Mouse (Mus musculus): ENCODE results near the gene Hsd3b6.
"Not testable (repeated sequence)": the region's sequence is repeated elsewhere in the genome, so short reads cannot be mapped to it uniquely, and the experiment has no call there.

Hsd3b6 gene

GRCm38 (mm10) chr3:98814101-98814670, at the start of gene Hsd3b6:
TSS of gene Hsd3b6 (minus strand) at chr3:98814443.
- DNase-seq = no peak

- DNase-seq = no peak
These were observed 48.6 kb upstream of the Hsd3b6 start for GRCm38 (mm10) chr3:98862800-98863199.

DNA sequence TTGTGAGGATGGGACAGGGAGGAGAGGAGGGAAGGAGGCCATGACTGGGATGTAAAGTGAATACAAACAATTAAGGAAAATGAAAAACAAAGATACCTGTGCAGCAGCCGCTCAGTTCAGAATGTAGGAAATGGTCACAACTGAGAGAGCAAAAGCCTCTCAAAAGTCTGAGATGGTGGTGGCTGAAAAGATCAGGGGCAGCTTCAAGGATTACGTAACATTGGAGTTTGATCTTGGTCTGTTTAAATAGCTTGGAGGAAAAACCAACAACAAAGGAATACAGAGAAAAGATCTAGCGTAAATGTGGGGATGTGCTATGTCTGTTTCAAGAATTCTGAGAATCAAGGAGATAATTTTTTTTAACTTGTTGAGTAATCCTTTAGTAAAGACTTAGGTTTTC, 45.3 kb upstream of the Hsd3b6 start, which contains the start of gene Hsd3b1:
Gene Hsd3b1 (minus strand): TSS at position 219 of the 400 bp plus-strand sequence.
- DNase-seq = no peak

DNA sequence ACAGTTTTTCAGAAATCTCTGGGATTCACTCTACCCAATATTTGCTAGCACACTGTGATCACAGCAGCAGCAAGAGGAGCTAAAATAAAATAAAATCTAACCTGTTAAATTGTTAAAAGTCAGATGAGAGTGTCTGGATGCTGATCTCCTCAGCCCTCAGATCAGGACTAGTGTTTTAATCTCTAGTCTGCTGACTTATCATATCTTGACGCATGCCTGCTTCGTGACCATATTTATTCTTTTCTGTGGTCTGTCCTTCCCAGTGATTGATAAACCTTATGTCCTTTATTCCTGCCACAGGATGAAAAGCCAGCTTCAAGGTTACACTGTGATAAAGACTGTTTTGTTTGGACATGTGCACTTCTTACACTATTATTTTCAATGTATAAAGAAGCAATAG, 43.8 kb upstream of the Hsd3b6 start:
- no peak for DNase-seq

- DNase-seq = no peak
These were observed 42.6 kb upstream of the Hsd3b6 start for GRCm38 (mm10) chr3:98856892-98857291.

DNA sequence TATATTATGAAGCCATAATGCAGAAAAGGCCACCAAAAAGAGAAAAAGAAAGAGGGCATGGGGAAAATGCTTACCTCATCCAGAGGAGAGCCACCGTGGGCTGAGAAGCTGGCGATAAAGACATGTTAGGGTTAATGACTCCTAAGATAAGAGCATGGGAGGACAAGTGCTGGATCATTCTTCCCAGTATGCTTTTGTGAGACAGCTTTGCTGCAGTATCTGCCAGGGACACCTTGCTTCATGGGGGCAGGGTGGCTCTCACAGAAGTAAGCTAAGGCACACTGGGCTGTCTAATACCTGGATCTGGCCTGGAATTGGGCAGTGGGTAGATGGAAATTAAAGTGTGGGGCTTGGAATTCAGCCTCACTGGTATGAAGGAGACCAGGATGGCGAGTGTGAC, 40.9 kb upstream of the Hsd3b6 start:
- DNase-seq = no peak

GRCm38 (mm10) chr3:98853685-98854084, 39.4 kb upstream of the Hsd3b6 start:
- DNase-seq = peak; percentile 58

GRCm38 (mm10) chr3:98853051-98853450, 38.8 kb upstream of the Hsd3b6 start:
- no peak for DNase-seq

- no peak for DNase-seq
These were observed 38.4 kb upstream of the Hsd3b6 start for GRCm38 (mm10) chr3:98852631-98853030.

DNA sequence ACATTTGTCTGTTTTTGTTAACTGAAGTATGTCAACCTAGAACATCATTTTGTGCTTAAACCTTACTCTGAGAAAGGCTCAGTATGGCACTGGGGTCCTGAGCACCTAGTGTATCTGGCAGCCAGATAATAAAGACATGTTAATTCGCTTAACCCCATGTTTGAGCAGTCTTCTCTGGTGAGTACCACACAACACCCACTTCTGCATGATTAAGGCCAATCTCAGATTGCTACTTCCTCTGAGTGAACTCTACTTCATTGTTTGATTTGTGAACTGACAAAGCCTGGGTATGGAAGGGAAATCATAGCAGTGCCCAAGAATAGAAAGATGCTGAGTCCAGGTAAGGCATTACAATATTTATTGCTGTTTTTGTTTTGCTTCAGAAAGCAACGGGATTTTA, 37.6 kb upstream of the Hsd3b6 start:
- no peak for DNase-seq

DNA sequence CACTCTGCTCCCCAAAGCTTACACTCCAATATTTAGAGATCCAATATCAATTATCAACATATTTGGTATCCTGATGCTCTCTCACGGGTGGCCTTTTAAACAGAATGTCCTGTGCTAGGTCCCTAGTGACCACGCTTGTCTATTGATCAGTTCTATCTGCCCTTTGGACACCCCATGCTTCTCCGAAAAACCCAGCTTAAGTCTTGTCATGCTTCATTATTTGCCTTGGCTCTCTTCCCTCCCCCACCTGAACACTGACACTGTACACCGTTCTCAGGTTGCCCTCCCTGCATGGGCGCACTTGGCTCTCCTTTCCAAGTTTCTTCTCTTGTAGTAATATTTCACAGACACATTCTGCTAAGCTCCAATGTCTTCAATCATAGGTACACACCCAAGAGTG, 36.0 kb upstream of the Hsd3b6 start:
- DNase-seq = no peak

DNA sequence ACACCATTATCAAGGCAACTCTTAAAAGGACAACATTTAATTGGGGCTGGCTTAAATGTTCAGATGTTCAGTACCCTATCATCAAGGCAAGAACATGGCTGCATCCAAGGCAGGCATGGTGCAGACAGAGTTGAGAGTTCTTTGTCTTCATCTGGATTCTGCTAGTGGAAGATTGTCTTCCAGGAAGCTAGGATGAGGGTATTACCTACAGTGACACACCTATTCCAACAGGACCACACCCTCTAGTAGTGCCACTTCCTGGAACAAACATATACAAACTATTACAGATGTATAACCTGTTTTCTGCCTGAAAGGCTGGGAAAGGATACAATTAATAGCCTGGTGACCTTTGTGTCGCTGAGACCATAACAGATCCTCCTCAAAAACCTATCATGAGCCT, 34.7 kb upstream of the Hsd3b6 start:
- DNase-seq = no peak

DNA sequence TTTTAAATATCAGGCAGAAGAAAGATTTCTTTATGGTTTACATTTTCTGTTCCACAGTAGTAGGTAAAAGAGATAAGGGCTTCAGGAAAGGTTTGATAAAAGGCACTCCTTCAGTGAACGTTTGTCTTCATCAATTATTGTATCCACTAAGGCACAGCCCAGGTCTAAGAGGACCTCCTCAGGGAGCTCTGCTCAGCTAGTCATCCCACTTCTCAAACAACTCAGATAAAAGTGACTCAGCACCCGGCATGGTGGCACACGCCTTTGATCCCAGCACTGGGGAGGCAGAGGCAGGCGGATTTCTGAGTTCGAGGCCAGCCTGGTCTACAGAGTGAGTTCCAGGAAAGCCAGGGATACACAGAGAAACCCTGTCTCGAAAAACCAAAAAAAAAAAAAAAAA, 1.6 kb downstream of the Hsd3b6 start:
- not testable (repeated sequence) for DNase-seq

- peak; percentile 38 for DNase-seq
These were observed 9.2 kb downstream of the Hsd3b6 start for GRCm38 (mm10) chr3:98805032-98805431.

DNA sequence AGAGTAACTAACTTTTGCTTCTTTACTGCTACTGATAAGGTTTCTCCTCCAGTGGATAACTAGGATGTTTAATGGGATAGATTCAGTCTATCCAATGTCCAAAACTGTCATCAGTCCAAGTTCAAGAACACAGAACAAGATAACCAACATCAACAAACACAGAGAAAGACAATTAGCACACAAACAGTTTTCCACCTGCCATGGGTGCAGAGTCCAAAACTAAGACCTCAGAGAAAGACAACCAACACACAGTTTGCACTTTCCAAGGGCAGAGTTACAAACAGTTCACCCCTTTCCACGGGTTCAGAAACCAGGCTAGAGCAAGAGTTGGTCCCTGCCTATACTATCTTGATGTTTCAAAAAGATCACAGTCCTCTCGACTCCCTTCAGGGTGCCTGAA, 27.7 kb downstream of the Hsd3b6 start:
- DNase-seq = no peak

DNA sequence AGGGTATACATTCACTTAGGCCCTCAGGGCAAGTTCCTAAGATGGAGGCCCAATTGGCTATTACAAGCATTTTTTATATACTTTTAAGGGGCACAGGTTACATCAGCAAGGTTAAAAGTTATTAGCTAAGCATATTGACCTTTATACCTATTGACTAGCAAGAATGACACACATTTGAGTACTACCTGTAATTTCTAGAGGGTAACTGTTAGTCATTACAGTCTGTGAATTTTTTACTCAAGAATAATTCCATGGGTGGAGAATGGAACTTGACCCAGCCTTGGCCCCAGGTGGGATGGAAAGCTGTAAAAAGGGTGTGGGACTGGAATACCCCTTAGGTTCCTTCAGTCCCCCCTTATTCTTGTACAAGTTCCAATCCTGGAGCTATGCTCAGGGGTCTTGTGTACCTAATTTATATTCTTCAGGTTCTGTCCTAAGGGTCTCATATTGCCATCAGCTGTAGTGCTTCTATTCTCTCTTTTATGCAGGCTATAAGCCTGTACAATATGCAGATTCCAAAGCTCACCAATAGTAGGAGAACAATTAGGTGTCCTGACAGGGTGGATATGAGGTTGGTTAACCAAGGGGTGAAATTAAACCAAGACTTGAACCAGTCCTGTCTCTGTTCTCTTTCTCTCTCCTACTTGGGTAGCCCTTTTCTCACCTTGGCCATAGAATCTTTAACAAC, 31.9 kb downstream of the Hsd3b6 start:
- DNase-seq = peak; percentile 66

DNA sequence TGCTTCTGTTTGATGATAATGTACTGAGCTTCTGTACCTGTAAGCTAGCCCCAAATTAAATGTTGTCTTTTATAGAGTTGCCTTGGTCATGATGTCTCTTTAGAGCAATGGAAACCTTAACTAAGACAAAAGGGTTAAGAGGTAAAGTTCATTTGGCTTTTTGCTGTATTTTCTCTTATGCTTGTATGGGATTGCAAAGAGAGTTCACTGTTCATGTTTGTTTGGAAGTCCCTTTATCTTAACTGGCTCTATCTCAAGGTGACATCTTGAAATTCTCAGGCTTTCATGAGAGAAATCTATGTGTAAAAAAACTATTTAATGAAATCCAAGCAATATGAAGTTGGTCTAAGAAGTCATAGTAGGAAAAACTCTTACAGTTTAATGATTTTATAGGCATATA, 33.3 kb downstream of the Hsd3b6 start:
- no peak for DNase-seq

DNA sequence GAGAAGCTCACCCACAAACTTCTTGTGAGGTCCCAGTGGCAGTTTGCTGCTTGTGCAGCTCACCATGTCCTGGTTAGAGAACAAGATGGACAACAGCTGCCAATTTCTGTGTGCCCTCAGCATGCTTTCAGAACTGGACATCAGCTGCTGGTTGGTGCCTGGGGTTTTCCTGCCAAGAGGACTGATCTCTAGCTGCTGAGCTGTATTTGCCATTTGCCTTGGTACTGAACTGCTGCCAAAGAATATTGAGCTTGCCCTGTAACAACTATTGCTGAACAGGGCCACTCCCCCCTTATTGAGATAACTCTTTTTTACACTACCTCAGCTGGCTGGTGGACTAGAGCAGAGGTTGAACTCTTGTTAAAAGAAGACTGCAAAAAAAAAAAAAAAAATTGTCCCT, 50.1 kb downstream of the Hsd3b6 start:
- peak; percentile 24 for DNase-seq

GRCm38 (mm10) chr3:98756836-98757235, 57.4 kb downstream of the Hsd3b6 start:
- peak; percentile 76 for DNase-seq

Measured in kidney, adult 9 months (tissue).